Mouse (Mus musculus): ENCODE measurements around the gene Rom1.
A peak's percentile ranks its signal among the peaks of the same experiment; 100 is the strongest.
"Not testable (repeated sequence)": the region's sequence is repeated elsewhere in the genome, so short reads cannot be mapped to it uniquely, and the experiment has no call there.

Gene Rom1

DNA sequence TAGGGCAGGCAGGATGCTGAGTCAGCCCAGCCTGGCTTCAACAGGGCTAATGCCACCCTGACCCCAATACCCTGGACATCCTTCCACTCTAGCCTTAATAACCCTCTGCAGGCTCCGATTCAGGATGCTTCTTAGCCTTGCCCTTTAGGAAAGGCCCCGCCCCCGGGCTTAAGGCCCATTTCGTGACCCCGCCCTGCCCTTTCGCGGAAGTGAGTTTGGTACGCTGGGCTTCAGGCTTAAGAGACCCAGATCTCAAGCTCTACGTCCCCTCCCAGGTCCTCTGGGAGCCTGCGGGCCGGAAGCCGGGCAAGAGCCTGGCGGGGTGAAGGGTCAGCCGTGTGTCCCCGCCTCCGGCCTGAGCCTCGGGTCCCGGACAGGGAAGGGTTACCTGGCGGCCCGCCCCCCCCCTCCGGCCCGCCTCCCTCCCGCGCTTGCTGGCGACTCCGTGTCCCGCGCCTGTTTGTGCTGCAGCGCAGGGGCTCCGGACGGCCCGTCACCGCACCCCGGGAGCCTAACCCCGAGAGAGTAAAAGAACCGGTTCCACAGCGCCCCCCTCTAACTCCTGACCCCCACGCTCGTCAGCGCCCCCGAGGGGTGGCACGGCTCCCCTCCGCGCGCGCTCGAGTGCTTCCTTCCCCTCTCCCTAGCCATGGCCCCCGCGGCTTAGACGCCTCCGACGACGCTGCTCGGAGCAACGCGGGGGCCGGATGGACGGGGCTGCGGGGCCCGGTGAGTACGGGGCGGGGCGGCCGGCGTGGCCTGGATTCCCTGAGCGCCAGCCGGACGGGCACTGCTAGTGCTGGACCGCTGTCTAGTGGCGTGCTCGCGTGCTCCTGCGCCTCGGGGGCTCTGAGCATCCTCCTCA, at the start of gene Rom1, which contains the start of gene Eml3:
TSS of gene Rom1 (minus strand) at position 133 of the 865 bp plus-strand sequence.
TSS of gene Eml3 (plus strand) at position 329 of the 865 bp plus-strand sequence.
- DNase-seq = peak; percentile 95

DNA sequence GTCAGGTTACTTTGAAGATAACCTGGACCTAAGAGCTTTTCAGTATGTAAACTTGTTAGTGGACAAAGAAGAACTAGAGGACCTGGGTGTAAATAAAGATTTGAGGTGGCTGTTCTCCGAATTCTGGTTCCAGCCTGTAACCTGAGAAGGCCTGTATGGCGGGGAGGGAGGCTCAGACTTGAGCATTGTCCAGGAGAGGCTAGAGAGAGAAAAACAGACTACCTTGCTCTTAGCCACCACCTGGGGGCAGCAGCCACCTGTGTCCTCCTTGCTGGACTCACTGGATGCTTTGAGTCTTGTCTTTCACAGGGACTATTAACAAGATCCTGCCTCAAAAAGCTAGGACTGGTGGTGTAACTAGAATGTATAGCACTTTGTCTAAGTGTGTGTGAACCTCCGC, 47.4 kb upstream of the Rom1 start:
- DNase-seq = peak; percentile 58

DNA sequence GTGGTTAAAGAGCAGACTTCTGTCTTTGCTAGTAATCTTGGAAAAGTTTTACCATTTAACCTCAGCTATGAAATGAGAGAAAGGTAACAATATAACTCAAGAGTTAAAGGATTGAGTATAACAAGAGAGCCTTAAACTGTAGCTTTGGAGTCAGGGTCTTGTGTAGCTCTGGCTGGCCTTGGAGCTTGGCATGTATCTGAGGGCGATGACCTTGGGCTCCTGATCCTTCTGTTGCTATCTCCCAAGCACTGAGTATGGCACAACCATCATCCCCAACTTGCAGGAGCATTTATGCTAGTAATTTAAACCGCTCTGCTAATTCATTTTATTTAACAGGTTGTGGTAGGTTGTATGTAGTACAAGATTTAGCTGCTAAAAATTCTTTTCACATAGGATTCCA, 46.3 kb upstream of the Rom1 start:
- DNase-seq = no peak

DNA sequence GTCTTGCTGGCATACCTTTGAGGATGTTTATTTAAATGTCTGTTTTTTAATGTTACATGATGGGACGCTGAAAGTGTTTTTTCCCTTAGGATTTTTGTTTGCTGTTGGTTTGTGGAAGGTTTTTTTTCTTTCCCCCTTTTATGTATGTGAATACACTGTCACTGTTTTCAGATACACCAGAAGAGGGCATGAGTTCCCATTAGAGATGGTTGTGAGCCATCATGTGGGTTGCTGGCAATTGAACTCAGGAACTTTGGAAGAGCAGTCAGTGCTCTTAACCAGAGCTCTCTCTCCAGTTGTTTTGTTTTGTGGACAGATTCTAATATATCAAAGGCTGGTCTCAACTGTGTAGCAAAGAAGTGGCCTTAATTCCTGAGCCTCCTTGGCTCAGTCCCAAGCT, 45.5 kb upstream of the Rom1 start:
- no peak for DNase-seq

DNA sequence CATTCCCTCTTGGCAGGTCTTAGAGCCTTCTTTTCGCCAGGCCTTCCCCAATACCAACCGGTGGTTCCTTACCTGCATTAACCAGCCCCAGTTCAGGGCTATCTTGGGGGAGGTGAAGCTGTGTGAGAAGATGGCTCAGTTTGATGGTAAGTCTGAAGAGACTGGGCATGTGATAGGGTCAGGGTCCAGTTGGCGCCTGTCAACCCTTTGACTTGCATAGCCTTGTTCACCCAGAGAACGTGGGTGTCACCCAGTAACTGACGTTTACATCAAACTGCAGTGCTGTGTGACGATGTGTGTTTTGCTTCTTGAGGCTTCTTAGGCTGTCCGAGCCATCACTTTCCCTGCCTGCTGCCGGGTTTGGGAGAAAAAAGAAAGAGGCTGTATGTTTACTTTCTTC, 43.3 kb upstream of the Rom1 start:
- DNase-seq = not testable (repeated sequence)

DNA sequence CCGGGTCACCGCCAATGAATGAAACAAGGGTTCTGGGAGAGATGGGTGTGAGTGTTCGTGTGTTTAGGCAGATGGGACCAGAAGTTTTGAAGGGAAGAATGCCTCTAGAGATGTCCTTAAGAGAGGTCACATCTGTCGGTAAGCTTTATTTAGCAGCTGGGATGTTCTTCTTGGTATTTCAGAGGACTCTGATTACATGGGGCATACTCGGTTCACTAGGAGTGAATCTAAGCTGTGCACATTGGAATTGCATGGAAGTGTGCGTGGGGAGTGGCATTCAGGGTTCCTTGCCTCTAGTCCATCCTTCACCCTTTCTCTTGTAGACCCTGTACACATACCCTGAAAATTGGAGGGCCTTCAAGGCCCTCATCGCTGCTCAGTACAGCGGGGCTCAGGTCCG, 38.7 kb upstream of the Rom1 start:
- DNase-seq = no peak

DNA sequence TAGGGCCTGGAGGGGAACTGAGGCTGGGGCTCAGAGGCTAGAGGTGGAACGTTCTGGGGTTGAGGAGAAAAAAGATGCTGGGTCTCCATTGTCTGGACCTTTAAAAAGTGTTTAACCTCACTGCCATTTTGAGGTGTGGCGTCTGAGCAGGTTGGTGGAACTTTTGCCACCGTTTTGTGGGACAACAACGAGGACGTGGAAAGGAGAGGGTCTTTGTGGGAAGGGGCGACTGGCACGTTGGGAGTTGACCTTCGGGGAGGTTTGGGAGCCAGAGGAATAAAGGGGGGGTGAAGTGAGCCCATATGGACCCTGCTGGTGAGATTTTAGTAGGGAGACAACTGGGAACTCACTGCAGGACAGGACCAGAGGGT, 38.2 kb upstream of the Rom1 start:
- DNase-seq = no peak

DNA sequence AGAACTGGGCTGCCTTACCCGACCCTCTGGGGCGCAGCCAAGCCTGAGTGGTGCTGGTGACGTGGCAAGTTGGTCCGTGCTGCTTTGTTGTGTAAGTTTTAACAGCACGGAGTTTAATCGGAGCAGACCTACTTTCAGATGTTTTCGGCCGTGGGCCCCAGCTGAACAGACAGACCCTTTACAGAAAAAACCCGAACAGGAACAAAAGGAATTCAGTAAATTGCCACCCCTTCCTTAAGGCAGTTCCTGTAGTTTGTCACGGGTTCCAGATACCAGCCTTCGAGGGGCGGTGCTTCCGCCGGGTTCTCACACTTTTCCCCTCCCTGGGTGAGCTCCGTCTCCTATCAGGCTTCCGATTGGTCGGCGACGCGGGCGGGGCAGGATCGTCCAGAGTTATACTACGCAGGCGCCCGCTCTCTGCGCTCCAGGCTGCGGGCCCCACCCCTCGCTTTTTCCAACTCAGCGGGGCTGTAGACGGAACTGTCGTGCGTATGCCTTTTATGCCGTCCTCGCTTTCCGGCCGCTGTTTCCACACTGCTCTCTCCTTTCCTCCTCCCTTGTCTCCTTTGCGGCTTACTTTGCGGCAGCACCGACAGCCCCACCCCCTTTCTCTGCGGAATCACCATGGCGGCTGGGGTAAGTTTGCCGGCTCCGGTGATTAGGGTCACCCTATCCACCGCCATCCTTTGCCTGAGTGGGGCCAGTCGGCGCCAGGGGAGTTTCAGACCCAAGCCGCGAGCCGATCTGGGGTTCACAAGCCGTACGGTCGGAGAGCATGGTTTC, 37.6 kb upstream of the Rom1 start, which contains the start of gene Eef1g:
TSS of gene Eef1g (plus strand) at position 452 of the 783 bp plus-strand sequence.
- DNase-seq = peak; percentile 98

DNA sequence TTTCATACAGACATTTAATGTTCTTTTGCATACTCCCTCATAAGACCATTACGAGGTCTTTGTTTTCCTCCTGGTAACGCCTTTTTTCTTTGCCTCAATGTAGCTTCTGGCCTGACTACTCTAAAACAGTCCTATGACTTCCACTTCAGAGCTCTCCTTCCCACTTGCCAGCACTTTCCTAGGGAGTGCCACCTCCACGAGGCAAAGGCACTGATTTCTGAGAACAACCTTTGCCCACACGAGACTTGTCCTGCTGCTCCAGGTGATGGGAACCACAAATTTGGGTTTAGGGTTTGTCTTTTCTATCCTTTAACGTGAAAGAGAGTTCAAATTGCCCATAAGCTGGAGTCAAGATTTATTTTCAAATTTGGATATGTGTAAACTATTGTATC, 37.0 kb upstream of the Rom1 start:
- DNase-seq = no peak

DNA sequence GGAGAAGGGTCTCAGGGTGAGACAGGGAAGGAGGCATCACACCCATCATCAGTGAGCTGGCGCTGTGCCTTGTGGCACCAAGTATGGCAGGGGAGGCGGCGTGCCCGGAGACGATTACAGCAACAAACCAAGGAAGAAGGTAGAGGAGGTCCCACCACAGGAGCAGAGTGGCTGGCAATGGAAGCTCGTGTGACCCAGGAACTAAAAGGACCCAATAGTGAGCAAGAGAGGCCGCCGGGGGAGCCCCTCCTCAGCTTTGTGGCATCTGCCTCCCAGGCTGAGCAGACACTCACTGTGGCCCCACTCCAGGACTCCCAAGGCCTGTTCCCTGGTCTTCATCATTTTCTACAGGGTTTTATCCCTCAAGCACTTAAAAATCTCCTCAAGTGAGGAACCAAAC, 36.6 kb upstream of the Rom1 start:
- DNase-seq = no peak

DNA sequence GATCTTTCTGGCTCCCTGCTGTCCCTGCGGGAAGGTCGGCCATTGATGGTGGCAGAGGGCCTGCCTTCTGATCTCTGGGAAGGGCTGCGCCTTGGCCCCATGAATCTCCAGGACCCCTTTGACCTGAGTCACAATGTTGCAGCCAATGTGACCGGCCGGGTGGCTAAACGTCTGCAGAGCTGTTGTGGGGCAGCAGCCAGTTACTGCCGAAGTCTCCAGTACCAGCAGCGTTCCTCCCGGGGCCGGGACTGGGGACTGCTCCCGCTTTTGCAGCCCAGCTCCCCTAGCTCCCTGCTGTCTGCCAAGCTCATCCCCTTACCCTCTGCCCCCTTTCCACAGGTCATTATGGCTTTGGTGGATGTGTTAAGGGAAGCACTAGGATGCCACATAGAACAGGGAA, 35.9 kb upstream of the Rom1 start:
- no peak for DNase-seq

DNA sequence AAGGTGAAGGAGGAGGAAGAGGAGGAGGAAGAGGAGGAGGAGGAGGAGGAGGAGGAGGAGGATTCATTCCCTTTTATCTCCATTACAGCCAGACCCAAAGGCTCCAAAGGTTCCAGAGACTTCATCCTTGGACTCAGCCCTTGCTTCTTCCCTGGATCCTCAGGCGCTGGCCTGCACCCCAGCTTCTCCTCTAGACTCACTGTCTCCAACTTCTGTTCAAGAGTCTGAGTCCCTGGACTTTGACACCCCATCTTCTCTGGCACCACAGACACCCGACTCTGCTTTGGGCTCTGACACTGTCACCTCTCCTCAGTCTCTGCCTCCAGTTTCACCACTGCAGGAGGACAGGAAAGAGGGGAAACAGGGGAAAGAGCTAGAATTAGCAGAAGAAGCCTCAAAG, 33.1 kb upstream of the Rom1 start:
- DNase-seq = no peak

DNA sequence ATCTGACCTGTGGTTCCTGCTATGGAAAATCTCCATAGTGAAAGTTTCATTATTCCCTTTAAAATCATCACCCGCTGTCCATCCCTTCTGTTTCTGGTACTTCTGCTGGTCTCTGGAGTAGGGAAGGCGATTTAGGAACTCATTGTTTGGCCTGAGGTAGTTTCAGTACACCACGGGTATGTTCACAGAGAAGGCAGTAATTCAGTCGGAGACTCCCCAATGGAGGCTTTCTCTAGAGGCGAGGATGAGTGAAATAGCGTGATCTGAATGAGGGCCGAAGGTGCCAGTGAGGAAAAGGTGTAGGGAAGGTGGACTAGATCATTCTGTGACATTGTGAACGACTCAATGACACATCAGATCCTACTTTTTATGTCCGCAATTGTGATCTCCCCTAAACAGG, 25.0 kb upstream of the Rom1 start:
- no peak for DNase-seq

DNA sequence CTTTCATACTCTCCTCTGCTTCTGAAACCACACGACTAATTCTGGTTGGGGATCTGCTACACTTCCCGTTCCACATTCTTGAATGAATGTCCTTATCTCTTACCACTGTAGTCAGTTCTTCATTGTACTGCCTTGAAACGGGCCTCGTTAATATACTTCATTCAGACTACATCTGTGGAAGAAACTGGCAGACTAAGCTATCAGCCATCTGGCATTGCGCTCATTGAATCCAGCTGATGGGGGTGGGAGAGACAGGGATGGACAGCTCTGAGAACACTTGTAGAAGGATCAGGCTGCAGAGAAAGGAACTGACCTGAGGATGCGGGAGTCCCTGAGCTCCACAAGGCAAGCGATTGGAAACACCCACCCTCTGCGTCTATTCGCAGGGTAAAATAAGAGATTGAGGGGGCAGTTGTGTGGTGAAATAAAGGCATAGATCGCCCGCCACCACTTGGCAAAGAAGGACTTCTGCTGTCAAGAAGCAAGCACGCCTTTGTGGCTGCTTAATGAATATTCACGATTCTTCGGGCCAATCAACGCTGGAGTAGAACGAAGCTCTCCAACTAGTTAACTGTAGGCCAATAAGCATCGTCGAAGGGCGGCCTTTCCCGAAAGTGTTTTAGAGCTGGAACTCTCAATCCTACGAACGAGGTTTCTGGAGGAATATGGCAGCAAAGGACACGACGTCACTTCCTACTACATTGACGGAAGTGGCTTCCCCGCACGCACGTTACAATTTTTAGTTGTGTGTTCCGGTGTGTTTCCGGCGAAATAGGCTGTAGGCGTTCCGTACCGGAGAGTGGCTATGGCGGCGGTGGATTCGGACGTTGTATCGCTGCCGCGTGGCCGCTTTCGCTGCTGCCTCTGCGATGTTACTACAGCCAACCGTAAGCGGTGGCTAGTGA, 24.2 kb upstream of the Rom1 start, which contains the start of gene Tut1:
TSS of gene Tut1 (plus strand) at position 713 of the 905 bp plus-strand sequence.
- DNase-seq = peak; percentile 94

DNA sequence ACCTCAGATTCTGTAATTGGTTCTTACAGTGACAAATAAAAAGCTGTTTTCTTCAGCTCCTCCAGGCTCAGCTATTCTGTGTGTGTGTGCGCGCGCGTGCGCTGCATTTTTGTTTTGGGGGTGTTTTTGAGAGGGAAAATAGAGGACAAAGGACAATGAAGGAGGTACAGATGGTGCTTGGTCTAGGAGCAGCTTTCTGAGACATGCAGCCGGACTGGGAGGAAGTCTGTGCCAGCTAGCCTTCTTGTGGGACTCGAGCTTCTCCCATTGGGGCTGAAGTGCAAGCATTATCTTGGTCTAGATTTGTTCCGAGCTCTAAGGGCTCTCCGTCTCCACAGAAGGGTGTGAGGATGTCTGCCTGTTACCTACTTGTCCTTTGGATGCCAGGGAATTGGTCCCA, 23.1 kb upstream of the Rom1 start:
- no peak for DNase-seq

DNA sequence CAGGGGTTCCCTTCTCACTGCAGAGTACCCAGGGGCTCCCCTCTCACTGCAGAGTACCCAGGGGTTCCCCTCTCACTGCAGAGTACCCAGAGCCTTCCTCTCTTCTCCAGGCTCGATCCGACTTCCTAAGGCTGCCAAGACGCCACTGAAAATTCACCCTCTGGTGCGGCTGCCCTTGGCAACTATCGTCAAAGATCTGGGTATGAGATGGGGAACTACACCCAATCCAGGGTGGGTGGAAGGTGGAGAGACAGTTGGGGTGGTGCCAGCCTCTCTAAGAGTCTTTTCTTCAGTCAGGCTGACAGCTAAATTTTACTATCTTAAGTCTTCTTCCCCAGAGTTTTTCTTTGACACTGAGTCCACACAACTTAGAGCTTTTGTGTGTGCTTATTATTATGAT, 21.0 kb upstream of the Rom1 start:
- DNase-seq = no peak

DNA sequence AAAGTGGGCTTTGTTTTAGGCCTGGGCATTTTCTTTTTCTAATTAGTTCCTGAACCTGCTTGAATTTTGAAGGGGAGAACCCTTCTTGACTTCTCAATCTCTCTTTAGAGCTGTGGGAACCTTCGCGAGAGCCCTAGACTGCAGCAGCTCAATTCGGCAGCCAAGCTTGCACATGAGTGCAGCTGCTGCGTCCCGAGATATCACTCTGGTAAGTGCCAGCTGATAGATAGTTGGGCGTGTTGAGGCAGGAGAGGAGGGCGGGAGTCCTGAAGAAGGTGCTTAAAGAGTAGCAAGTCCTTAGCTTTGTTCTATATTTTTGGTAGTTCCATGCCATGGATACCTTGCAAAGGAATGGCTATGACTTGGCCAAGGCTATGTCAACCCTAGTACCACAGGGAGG, 17.8 kb upstream of the Rom1 start:
- no peak for DNase-seq

DNA sequence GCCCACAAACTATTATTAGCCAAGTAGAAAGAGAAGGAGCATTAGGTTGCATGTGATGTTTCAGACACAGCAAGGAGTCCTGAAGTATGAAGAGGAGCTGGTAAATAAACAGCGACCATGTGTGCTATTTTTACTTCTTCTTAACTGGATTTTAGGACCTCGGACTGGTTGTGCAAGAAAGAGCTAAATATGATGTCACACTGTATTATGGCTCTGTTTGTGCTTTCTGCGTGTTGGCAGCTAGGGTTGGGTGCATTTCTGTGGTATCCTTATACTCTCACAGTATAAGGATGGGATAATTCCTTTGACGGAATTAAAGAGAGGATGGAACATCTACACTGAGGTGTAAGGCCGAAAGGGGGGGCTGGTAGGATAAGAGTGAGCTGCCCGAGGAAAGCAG, 16.1 kb upstream of the Rom1 start:
- no peak for DNase-seq

DNA sequence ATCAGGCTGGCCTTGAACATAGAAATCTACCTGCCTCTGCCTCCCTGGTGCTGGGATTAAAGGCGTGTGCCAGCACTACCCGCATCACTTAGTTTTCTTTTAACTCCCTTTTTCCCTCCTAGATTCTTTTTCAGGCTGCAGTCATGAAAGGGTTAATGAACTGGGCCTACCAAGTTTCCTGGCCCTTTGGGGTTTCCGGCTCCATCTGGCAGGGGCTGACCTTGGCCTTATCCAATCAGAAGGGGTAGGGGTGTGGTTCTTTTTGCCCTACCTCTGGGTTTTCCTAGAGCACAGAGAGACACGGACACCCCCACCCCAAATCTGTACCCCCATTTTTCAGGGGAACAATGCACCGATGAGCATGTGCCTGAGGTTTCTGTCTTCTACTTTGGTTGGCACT, 15.6 kb upstream of the Rom1 start:
- DNase-seq = peak; percentile 72

DNA sequence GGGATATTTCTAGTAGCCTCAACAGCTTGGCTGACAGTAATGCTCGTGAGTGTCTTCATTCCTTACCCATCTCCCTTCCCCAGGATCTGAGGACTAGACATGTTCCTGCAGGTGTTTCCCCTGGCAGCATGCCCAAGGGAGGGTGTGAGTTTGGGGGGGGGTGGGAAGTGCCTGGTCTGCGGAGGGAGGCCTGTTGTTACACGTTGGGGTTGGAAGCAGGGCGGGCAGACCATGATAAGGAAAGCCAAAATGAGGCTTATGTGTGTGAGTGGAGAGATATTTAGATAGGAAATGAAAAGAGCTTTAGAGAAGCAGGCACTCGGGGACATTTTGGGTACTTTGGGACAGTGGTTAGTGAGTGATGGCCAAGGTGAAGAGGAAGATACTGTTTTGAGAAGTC, 14.9 kb upstream of the Rom1 start:
- DNase-seq = no peak

DNA sequence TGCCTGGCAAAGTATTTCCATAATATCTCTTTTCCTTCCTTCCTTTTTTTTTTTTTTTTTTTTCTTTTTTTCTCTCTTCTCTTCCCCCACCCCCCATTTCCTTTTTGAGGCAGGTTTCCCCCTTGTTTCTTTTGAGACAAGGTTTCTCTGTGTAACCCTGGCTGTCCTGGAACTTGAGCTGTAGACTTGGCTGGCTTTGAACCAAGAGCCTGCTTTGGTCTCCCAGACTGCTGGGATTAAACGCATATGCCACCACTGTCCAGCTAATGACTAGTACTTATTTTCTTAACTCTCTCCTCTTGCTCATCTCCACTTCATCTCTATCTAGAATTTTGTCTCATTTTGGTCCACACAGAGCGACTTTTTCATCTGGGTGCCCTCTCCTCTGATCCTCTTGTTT, 13.9 kb upstream of the Rom1 start:
- no peak for DNase-seq

DNA sequence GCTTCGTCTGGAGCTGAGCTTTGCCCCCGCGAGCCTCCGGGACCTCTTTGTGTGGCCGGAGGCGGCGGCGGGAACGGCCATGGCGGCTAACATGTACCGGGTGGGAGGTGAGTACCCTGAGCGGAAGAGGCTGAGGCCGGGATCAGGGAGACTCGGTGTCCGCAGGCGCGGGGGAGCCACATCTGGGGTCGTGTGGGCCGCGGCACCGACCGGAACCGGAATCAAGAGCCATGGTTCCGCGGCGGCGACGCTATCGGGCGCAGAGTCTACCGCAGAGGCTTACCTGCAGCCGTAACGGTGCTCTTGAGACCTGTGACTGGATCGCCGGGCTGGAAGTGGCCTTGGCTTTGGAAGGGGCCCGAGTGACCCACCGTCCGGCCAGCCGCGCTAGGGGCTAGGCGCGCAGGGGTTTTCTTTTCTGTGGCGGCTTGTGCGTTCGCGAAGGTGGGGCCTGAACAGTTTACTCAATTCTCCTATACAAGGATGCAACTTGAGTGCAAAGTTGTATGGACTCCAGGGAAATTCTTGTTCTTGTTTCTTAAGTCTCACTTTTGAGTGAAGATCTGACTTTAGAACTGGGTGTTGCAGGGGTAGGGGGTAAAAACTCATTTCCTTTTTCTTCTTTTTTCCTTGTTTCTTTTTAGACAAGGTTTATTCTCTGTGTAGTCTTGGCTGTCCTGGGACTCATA, 13.3 kb upstream of the Rom1 start:
- DNase-seq = no peak

Measured in kidney, adult 18-20 months (tissue).